Mouse (Mus musculus): ENCODE measurements around the gene Secisbp2l. TPM values are rescaled to one million over a fixed set of nuclear protein-coding genes. Genes with fewer than 3 reads are reported as not detected.

Secisbp2l gene
- polyA plus RNA-seq, 1 experiment = 44.6 TPM

DNA sequence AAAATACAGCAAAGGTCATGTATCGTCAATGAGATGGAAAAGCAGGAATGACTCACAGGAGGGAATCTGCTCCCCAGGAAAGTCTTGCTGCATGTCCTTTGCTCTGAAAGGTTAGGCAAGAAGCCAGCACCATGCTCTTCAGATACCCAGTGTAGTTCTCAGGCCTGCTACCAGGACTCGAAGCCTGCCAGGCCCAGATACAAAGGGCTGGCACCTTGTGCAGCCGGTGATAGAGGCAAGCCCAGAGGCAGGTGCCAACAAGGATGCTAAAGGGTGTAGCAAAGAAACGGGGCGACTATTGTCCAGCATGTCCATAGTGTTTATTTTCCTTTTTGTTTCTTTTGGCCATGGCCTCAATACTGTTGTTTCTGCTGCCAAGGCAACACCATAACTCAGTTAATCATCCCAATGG is 76.2 kb downstream of the Secisbp2l start:
- Histone ChIP-seq H3K4me1 (ENCODE audit: control insufficient read depth, insufficient read depth, low read length) (peaks cover 3% of the 10 kb centered on the region), H3K4me3 (ENCODE audit: insufficient read depth, low read depth, low read length) (no peak overlapping the region), H3K27ac (ENCODE audit: insufficient read depth, low read depth, low read length) (no peak overlapping the region)
- 42% methylated on average over 5 of the region's 5 CpGs for WGBS
- TF ChIP-seq CTCF (IDR thresholded peaks at IDR 0.05; ENCODE audit: insufficient read depth, low read depth, low read length) = no peak
- TF ChIP-seq POLR2A (IDR thresholded peaks at IDR 0.05; ENCODE audit: insufficient read depth, low read depth, low read length) = no peak

DNA sequence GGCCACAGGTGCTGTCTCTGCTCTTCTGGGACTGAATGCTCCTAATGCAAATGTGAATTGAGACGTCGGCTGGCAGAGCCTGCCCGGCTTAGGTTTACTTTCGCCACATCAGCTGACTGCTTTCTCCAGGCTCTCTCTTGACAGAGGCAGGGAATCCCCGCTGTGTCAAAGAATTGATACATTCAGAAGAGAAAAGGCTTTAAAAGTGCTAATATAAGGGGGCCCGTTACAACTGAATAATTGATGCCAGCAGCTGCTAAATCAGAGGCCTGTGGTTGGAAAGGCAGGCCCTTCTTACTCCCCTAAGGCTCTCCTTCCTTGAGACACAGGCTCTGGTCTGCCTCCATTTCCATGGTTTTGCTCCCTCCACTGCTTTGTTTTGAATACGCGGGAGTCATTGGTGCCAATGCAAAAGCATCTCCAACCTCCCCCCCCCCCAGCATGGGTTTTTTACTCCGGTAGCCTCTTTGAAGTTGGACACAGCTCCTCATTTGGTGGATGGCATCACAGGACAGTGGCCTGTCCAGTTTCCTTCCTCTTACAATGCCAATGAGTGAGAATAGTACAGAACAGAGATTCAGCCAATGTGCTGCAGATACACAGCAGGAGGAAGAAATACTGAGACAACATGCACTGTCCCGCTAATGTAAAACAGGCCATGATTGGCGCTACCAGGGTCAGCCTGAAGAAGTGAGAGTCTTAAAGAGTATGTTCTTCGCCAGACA is 77.6 kb downstream of the Secisbp2l start:
- Histone ChIP-seq H3K27ac (ENCODE audit: insufficient read depth, low read depth, low read length) (no peak overlapping the region), H3K4me1 (ENCODE audit: control insufficient read depth, insufficient read depth, low read length) (peaks cover 3% of the 10 kb centered on the region), H3K4me3 (ENCODE audit: insufficient read depth, low read depth, low read length) (no peak overlapping the region)
- no peak for TF ChIP-seq CTCF (IDR thresholded peaks at IDR 0.05; ENCODE audit: insufficient read depth, low read depth, low read length)
- TF ChIP-seq POLR2A (IDR thresholded peaks at IDR 0.05; ENCODE audit: insufficient read depth, low read depth, low read length) = no peak
- 57% methylated on average over 12 of the region's 12 CpGs for WGBS

DNA sequence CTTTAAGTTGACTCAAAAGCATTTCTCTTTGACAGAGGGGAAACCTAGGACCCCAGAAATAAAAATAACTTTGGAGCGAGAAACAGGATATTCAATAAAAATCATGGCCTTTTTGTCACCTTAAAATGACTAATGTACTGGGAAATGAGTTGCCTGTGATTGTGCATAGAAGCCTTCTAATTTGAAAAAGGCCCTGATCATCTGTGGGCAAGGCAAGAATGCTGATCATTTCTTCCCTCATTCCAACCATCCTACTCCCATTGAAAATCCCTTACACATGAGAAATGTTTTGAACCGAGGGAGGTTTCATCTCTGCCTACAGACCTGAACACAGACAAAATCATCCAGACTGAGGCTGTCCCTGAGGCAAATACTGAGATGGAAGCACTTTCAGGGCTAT is 79.8 kb downstream of the Secisbp2l start:
- TF ChIP-seq POLR2A (IDR thresholded peaks at IDR 0.05; ENCODE audit: insufficient read depth, low read depth, low read length) = no peak
- TF ChIP-seq CTCF (IDR thresholded peaks at IDR 0.05; ENCODE audit: insufficient read depth, low read depth, low read length) = no peak
- 89% methylated on average over 2 of the region's 2 CpGs for WGBS

DNA sequence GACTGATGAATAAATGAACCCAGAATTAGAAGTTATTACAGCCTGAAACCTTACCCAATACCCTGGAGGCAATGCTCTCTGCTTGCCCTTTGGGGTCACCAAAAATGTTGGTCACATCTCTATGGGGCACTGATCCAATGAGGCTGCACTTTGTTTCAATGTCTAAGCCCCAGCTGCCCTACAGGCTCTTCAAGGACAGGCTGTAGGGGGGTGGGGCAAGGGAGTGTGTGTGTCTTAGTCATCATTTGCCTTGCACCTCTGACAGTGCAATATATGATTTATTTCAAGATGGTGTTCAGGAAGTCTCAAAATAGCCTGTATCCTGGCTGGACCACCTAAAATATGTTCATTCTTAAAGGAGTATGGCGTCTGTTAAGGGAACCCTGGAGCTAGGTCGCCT is 81.1 kb downstream of the Secisbp2l start:
- Histone ChIP-seq H3K4me1 (ENCODE audit: control insufficient read depth, insufficient read depth, low read length) (peaks cover 3% of the 10 kb centered on the region), H3K27ac (ENCODE audit: insufficient read depth, low read depth, low read length) (no peak overlapping the region), H3K4me3 (ENCODE audit: insufficient read depth, low read depth, low read length) (no peak overlapping the region)
- TF ChIP-seq CTCF (IDR thresholded peaks at IDR 0.05; ENCODE audit: insufficient read depth, low read depth, low read length) = no peak
- no peak for TF ChIP-seq POLR2A (IDR thresholded peaks at IDR 0.05; ENCODE audit: insufficient read depth, low read depth, low read length)
- 90% methylated on average over 2 of the region's 2 CpGs for WGBS

More for the DNA sequence above, 79.8 kb downstream of the Secisbp2l start:
- H3K27ac ChIP-seq (ENCODE audit: insufficient read depth, low read depth, low read length) = no peak overlapping the region
- no peak overlapping the region for H3K4me3 ChIP-seq (ENCODE audit: insufficient read depth, low read depth, low read length)
- peaks cover 3% of the 10 kb centered on the region for H3K4me1 ChIP-seq (ENCODE audit: control insufficient read depth, insufficient read depth, low read length)

DNA sequence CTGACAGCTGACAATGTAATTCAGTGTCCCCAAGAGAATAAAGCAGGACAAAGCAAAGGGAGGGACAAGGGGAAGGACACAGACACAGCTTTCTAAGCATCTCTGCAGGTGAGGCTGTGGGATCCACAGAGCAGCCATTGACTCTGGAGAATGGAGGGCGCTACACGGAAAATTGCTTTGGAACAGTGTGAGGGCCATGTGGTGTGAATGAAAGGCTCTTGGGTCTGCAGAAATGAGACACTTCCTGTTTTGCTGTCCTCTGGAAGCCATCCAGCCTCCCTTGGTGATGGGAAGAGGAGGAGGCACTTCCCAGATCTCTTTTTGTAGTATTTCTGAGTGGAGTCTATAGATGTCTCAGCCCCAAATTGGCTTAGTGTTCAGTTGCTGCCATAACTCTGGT is 86.5 kb downstream of the Secisbp2l start:
- Histone ChIP-seq H3K27ac (ENCODE audit: insufficient read depth, low read depth, low read length) (no peak overlapping the region), H3K4me1 (ENCODE audit: control insufficient read depth, insufficient read depth, low read length) (no peaks in the 10 kb centered on the region), H3K4me3 (ENCODE audit: insufficient read depth, low read depth, low read length) (no peak overlapping the region)
- 74% methylated on average over 2 of the region's 2 CpGs for WGBS
- TF ChIP-seq CTCF (IDR thresholded peaks at IDR 0.05; ENCODE audit: insufficient read depth, low read depth, low read length) (no peak), POLR2A (IDR thresholded peaks at IDR 0.05; ENCODE audit: insufficient read depth, low read depth, low read length) (no peak)

DNA sequence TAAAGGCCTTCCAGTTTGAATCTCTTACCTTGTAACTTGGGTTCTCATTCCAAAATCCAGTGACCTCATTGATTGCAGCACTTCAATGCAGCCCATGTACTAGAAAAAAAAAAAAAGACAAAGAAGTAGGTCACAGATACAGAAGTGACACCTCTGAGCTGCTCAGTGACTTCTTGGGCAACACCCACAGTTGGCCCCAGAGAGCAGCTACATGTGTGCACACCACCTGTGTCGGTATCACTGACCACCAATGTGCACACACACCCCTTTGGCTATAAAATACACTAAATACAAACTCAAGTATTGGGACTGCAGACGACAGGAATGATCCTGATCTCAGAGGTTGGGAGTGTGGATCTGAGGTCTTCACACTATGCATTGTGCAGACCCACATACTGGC is 87.9 kb downstream of the Secisbp2l start:
- Histone ChIP-seq H3K4me1 (ENCODE audit: control insufficient read depth, insufficient read depth, low read length) (no peaks in the 10 kb centered on the region), H3K27ac (ENCODE audit: insufficient read depth, low read depth, low read length) (no peak overlapping the region), H3K4me3 (ENCODE audit: insufficient read depth, low read depth, low read length) (no peak overlapping the region)
- TF ChIP-seq POLR2A (IDR thresholded peaks at IDR 0.05; ENCODE audit: insufficient read depth, low read depth, low read length) (no peak), CTCF (IDR thresholded peaks at IDR 0.05; ENCODE audit: insufficient read depth, low read depth, low read length) (no peak)
- WGBS = 91% methylated on average over 2 of the region's 2 CpGs

DNA sequence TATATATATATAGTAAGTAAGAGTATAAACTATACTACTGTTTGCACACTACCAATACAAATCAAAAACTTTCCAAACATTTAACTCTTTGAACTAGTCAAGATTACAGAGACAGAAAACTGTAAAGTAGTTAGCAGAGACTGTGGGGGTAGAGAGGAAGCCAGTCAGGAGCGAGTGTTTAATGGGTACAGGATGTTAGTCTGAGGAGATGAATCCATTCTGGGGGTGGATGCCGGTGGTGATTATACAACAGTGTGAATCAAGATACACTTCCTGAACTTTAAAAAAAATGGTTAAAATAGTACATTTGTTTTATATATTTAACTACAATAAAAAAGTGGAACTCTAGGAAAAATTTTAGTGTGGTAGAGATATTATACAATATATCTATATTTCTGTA is 90.7 kb downstream of the Secisbp2l start:
- H3K4me3 ChIP-seq (ENCODE audit: insufficient read depth, low read depth, low read length) = no peak overlapping the region
- H3K4me1 ChIP-seq (ENCODE audit: control insufficient read depth, insufficient read depth, low read length) = no peaks in the 10 kb centered on the region
- H3K27ac ChIP-seq (ENCODE audit: insufficient read depth, low read depth, low read length) = no peak overlapping the region
- TF ChIP-seq CTCF (IDR thresholded peaks at IDR 0.05; ENCODE audit: insufficient read depth, low read depth, low read length) (no peak), POLR2A (IDR thresholded peaks at IDR 0.05; ENCODE audit: insufficient read depth, low read depth, low read length) (no peak)
- WGBS = 51% methylated on average over 2 of the region's 2 CpGs

Other genes starting within 250 kb of the Secisbp2l start
- not detected in 2 replicates for gene Cep152, start 157.8 kb downstream of the Secisbp2l start, polyA plus RNA-seq (2012; ENCODE audit: insufficient read depth, insufficient read length, low replicate concordance, missing spikeins)
- gene Eid1, start 109.8 kb downstream of the Secisbp2l start, polyA plus RNA-seq (2012; ENCODE audit: insufficient read depth, insufficient read length, low replicate concordance, missing spikeins) = not detected in 2 replicates
- not detected in 2 replicates for gene Shc4, start 58.7 kb downstream of the Secisbp2l start, polyA plus RNA-seq (2012; ENCODE audit: insufficient read depth, insufficient read length, low replicate concordance, missing spikeins)
- gene Galk2, start 76.2 kb upstream of the Secisbp2l start, polyA plus RNA-seq (2012; ENCODE audit: insufficient read depth, insufficient read length, low replicate concordance, missing spikeins) = not detected in 2 replicates
- gene Cops2, start 76.3 kb upstream of the Secisbp2l start, polyA plus RNA-seq (2012; ENCODE audit: insufficient read depth, insufficient read length, low replicate concordance, missing spikeins) = not detected in 2 replicates